Mouse (Mus musculus): ENCODE measurements around the gene Gba2.

- TF ChIP-seq CTCF (IDR thresholded peaks at IDR 0.05; ENCODE audit: borderline replicate concordance, insufficient read depth, low read length) (no peak), POLR2A (IDR thresholded peaks at IDR 0.05; ENCODE audit: low read depth, low read length) (no peak)
Observed at GRCm38 (mm10) chr4:43564231-43564630, 14.4 kb downstream of the Gba2 start.
